Mouse (Mus musculus) hindbrain, postnatal 0 days (tissue): ENCODE results near the gene Xylt1. TPM values are rescaled to one million over a fixed set of nuclear protein-coding genes. Genes with fewer than 3 reads are reported as not detected.

Source experiments
- ATAC-seq: fragments of 200-750 bp; cut with Nextera tagmentation; 2 replicates; pipeline ENCODE4 v1.8.0; 2017; ENCODE audit warnings: mild to moderate bottlenecking, moderate TSS enrichment, moderate library complexity
- DNase-seq: peaks from one replicate; pipeline ENCODE4 v3.0.0-alpha.2; 2015; ENCODE audit warnings: low spot score
- H3K27ac ChIP-seq: fragments of 300-500 bp; sonication (generic); 2 replicates; pipeline ENCODE4 v1.5.1; 2014; ENCODE audit warnings: mild to moderate bottlenecking
- H3K27me3 ChIP-seq: fragments of 300-500 bp; sonication (generic); 2 replicates; pipeline ENCODE4 v1.6.1; 2014; ENCODE audit warnings: low read length, mixed read lengths; ENCODE audit not compliant: insufficient read depth
- H3K36me3 ChIP-seq: fragments of 300-500 bp; sonication (generic); 2 replicates; pipeline ENCODE4 v1.6.1; 2014; ENCODE audit warnings: low read length, mixed read lengths; ENCODE audit not compliant: insufficient read depth
- H3K4me1 ChIP-seq: fragments of 300-500 bp; sonication (generic); 2 replicates; pipeline ENCODE4 v1.6.1; 2014; ENCODE audit warnings: antibody characterized with exemption, low read length, mixed read lengths; ENCODE audit not compliant: insufficient read depth
- H3K4me2 ChIP-seq: fragments of 300-500 bp; sonication (generic); 2 replicates; pipeline ENCODE4 v1.6.1; 2014; ENCODE audit warnings: low read depth, mild to moderate bottlenecking, low read length, moderate library complexity, mixed read lengths
- H3K4me3 ChIP-seq: fragments of 300-500 bp; sonication (generic); 2 replicates; pipeline ENCODE4 v1.5.1; 2014; ENCODE audit warnings: low read length
- H3K9ac ChIP-seq: fragments of 300-500 bp; sonication (generic); replicated peaks from 2 replicates; pipeline ENCODE4 v1.6.1; 2014; ENCODE audit warnings: mild to moderate bottlenecking, low read length, moderate library complexity, mixed read lengths
- H3K9me3 ChIP-seq: fragments of 300-500 bp; sonication (generic); 2 replicates; pipeline ENCODE4 v1.6.1; 2016; ENCODE audit warnings: low read length, mixed read lengths
- CTCF ChIP-seq: IDR thresholded peaks from 2 replicates; pipeline ENCODE4 v1.5.1; 2016; ENCODE audit warnings: antibody characterized with exemption, control low read depth, low read depth
- WGBS: fragments of 180-500 bp; shearing (Covaris S2); extraction: QIAGEN DNeasy Blood & Tissue Kit; methylation state at CpG from one replicate; pipeline ENCODE4 v1.1.7; 2014; 5-methylcytosine and 5-hydroxymethylcytosine counted together
- polyA plus RNA-seq: library from polyadenylated mRNA; unstranded; fragments of >200 nt; fragmentation: Nextera tagmentation; extraction: Ambion mirVana; gene quantifications from 2 replicates; pipeline ENCODE4 v1.2.1, GENCODE M21; 2015
- total RNA-seq: library from RNA; depleted of rRNA; stranded (reverse); fragments of >200 nt; gene quantifications from 2 replicates; pipeline ENCODE4 v1.2.3, GENCODE M21; 2014

The Xylt1 gene
- total and polyA plus RNA-seq, 2 experiments from 2014 or later = 3.0 to 16.6 TPM

- ATAC-seq = no peak
Observed at GRCm38 (mm10) chr7:117409268-117409988, 28.6 kb downstream of the Xylt1 start.

DNA sequence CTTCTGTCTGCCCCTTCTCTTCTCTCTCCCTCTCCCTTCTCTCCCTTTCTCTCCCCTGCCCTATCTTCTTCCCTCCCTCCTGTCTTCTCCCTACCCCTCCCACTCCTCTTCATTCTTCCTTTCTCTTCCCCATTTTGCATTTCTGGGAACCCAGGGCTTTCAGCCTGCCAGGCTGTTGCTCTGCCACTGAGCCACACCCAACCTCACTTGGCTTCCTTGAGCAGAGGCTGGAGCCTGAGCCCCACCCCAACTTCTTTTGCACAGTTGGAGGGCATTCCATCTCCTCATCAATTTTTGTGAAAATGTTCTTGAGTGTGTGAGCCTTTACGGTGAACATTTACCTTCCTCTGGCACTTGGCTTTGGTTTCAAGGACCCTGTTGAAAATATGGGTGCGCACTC is 31.1 kb downstream of the Xylt1 start:
- no peak for TF ChIP-seq CTCF
- H3K27me3 ChIP-seq = no peaks in the 10 kb centered on the region
- H3K36me3 ChIP-seq = no peaks in the 10 kb centered on the region
- WGBS = 74% methylated on average over 2 of the region's 2 CpGs
- H3K4me3 ChIP-seq = no peak overlapping the region
- ATAC-seq (no peak), DNase-seq (no peak)
- no peak overlapping the region for H3K4me2 ChIP-seq
- H3K27ac ChIP-seq = no peak overlapping the region
- H3K9ac ChIP-seq = no peak overlapping the region
- H3K9me3 ChIP-seq = no peaks in the 10 kb centered on the region
- 0 out of 2 replicates have a peak, but pooled peaks cover 8% of the 10 kb centered on the region for H3K4me1 ChIP-seq

More at GRCm38 (mm10) chr7:117409268-117409988, 28.6 kb downstream of the Xylt1 start:
- H3K4me1 ChIP-seq = 0 out of 2 replicates have a peak, but pooled peaks cover 8% of the 10 kb centered on the region
- H3K27ac ChIP-seq = no peak overlapping the region
- no peaks in the 10 kb centered on the region for H3K27me3 ChIP-seq
- DNase-seq = no peak
- WGBS = 87% methylated on average over 8 of the region's 8 CpGs
- H3K36me3 ChIP-seq = no peaks in the 10 kb centered on the region
- no peak for TF ChIP-seq CTCF
- H3K4me3 ChIP-seq = no peak overlapping the region
- H3K9me3 ChIP-seq = no peaks in the 10 kb centered on the region
- H3K4me2 ChIP-seq = no peak overlapping the region
- no peak overlapping the region for H3K9ac ChIP-seq

DNA sequence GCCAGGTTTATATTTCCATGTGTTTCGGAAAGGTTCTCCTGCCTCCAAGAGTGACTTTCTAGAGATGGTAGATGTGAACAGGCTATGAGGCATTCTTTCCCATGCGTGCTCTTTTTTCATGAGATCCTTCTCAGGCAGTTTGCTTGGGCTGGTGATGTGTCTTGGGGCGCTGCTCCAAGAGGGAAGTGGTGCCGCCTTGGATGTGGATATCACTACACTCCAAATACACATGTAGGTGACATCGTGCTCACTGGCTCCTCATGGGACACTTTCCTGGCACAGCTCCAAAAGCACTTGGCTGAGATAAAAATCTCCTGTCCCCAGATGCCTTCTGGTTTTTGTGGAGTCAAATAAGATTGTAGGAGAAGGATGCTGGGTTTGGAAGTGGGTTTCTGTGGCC is 31.6 kb downstream of the Xylt1 start:
- Histone ChIP-seq H3K27ac (no peak overlapping the region), H3K36me3 (no peaks in the 10 kb centered on the region), H3K9ac (no peak overlapping the region), H3K4me2 (no peak overlapping the region), H3K4me3 (no peak overlapping the region), H3K4me1 (0 out of 2 replicates have a peak, but pooled peaks cover 8% of the 10 kb centered on the region), H3K27me3 (no peaks in the 10 kb centered on the region), H3K9me3 (no peaks in the 10 kb centered on the region)
- WGBS = 61% methylated on average over 5 of the region's 5 CpGs
- DNase-seq = peak; percentile 39
- TF ChIP-seq CTCF = no peak
- ATAC-seq = no peak

- ATAC-seq (no peak), DNase-seq (no peak)
- Histone ChIP-seq H3K4me1 (0 out of 2 replicates have a peak, but pooled peaks cover 8% of the 10 kb centered on the region), H3K4me3 (no peak overlapping the region), H3K27ac (no peak overlapping the region), H3K9ac (no peak overlapping the region), H3K27me3 (no peaks in the 10 kb centered on the region), H3K9me3 (no peaks in the 10 kb centered on the region), H3K4me2 (no peak overlapping the region), H3K36me3 (no peaks in the 10 kb centered on the region)
- TF ChIP-seq CTCF = no peak
- 86% methylated on average over 12 of the region's 12 CpGs for WGBS
Observed at GRCm38 (mm10) chr7:117414341-117415008, 33.7 kb downstream of the Xylt1 start.

DNA sequence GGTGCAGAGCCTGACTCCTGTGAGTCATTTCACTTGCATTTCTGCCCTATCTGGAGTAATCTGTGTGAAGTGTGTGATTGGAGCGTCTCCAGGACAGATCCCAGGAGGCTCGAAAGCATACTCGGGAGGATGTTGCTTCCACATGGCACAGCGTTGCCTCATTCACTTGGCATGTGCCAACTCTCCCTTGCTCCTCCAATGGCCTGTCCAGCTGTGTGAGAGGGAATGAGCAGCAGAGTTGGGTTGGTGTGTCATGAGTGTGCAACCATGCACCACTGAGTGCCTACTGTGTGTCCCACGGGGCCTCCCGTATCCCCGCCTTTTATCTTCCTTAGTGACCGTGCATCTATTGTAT is 34.2 kb downstream of the Xylt1 start:
- Histone ChIP-seq H3K27me3 (no peaks in the 10 kb centered on the region), H3K9me3 (no peaks in the 10 kb centered on the region), H3K4me3 (no peak overlapping the region), H3K4me2 (no peak overlapping the region), H3K4me1 (0 out of 2 replicates have a peak, but pooled peaks cover 8% of the 10 kb centered on the region), H3K27ac (no peak overlapping the region), H3K9ac (no peak overlapping the region), H3K36me3 (no peaks in the 10 kb centered on the region)
- no peak for TF ChIP-seq CTCF
- 77% methylated on average over 8 of the region's 8 CpGs for WGBS
- ATAC-seq (no peak), DNase-seq (no peak)

DNA sequence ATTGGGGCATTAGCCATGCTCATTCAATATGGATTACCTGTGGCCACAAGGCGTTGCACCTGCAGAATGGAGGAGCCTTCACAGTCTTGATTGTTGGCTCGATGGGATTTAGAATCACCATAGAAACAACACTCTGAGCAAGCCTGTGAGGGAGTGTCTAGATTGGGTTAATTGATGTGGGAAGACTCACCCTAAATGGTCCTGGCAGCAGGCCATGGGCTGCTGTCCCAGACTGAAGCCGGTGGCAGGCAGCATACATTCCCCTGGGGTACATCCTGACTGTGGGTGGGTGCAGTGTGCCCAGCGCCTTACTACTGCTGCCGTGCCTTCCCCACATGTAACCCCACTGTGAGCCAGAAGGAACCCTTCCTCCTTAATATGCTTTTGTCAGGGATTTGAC is 38.3 kb downstream of the Xylt1 start:
- no peaks in the 10 kb centered on the region for H3K27me3 ChIP-seq
- DNase-seq = peak; percentile 74
- peak; percentile 65 for ATAC-seq
- H3K4me2 ChIP-seq = no peak overlapping the region
- no peak overlapping the region for H3K9ac ChIP-seq
- no peaks in the 10 kb centered on the region for H3K36me3 ChIP-seq
- 26% methylated on average over 5 of the region's 5 CpGs for WGBS
- H3K4me3 ChIP-seq = no peak overlapping the region
- TF ChIP-seq CTCF = no peak
- no peak overlapping the region for H3K27ac ChIP-seq
- H3K4me1 ChIP-seq = peaks cover 11% of the 10 kb centered on the region; the same call in 1 of the 2 replicates
- H3K9me3 ChIP-seq = no peaks in the 10 kb centered on the region

GRCm38 (mm10) chr7:117419846-117420245 is 39.1 kb downstream of the Xylt1 start:
- H3K36me3 ChIP-seq = no peaks in the 10 kb centered on the region
- no peak overlapping the region for H3K27ac ChIP-seq
- no peaks in the 10 kb centered on the region for H3K27me3 ChIP-seq
- ATAC-seq = no peak
- H3K4me1 ChIP-seq = peaks cover 11% of the 10 kb centered on the region; the same call in 1 of the 2 replicates
- no peak overlapping the region for H3K4me3 ChIP-seq
- no peaks in the 10 kb centered on the region for H3K9me3 ChIP-seq
- 91% methylated on average over 2 of the region's 2 CpGs for WGBS
- H3K9ac ChIP-seq = no peak overlapping the region
- no peak overlapping the region for H3K4me2 ChIP-seq
- no peak for DNase-seq
- TF ChIP-seq CTCF = no peak
